ENCODE assay signal across 26 mouse cellular contexts in genomic region chr14:51310583-51310982, GRCm38 (mm10). TPM values are rescaled to one million over a fixed set of nuclear protein-coding genes. Genes with fewer than 3 reads are reported as not detected.
"Had no signal": no experiment of that assay in that cellular context is flagged by ENCODE, and none has a peak within 500 bp of the region (broad histone marks: within the 10 kb centered on the region; RNA-seq: fewer than 3 reads in every experiment).

No protein-coding gene starts in this region.

- H3K27me3 ChIP-seq: limb, embryonic 12.5 days; limb, embryonic 15.5 days; midbrain, embryonic 12.5 days; midbrain, embryonic 15.5 days; neural tube, embryonic 12.5 days; neural tube, embryonic 15.5 days had no signal

- H3K4me3 ChIP-seq: limb, embryonic 12.5 days; limb, embryonic 15.5 days; midbrain, embryonic 12.5 days; midbrain, embryonic 15.5 days; neural tube, embryonic 12.5 days; neural tube, embryonic 15.5 days had no signal

- DNase-seq: left cerebral cortex, postnatal 4 days; liver, postnatal 0 days; lung, embryonic 14.5 days; right cerebral cortex, adult 18-20 months; right cerebral cortex, postnatal 14 days; right cerebral cortex, postnatal 4 days; thymus, adult 2 months; thymus, postnatal 14 days; thymus, postnatal 4 days had no signal

- H3K27ac ChIP-seq: limb, embryonic 12.5 days; limb, embryonic 15.5 days; liver, embryonic 14.5 days; macrophage; midbrain, embryonic 12.5 days; midbrain, embryonic 15.5 days; neural tube, embryonic 12.5 days; neural tube, embryonic 15.5 days; stomach, postnatal 0 days had no signal

- H3K4me1 ChIP-seq: limb, embryonic 12.5 days; limb, embryonic 15.5 days; midbrain, embryonic 12.5 days; midbrain, embryonic 15.5 days; neural tube, embryonic 12.5 days; neural tube, embryonic 15.5 days had no signal

- H3K9me3 ChIP-seq: limb, embryonic 12.5 days; limb, embryonic 15.5 days; midbrain, embryonic 12.5 days; midbrain, embryonic 15.5 days; neural tube, embryonic 12.5 days; neural tube, embryonic 15.5 days had no signal

- H3K36me3 ChIP-seq: limb, embryonic 12.5 days; limb, embryonic 15.5 days; midbrain, embryonic 12.5 days; midbrain, embryonic 15.5 days; neural tube, embryonic 12.5 days; neural tube, embryonic 15.5 days had no signal

RNA-seq across cellular contexts. Expression of gene Gm7247, which starts 51.0 kb away (rescaled TPM):
- total RNA-seq: layer of hippocampus, adult 18-20 months; layer of hippocampus, postnatal 14 days; left cerebral cortex, adult 8-10 months; left cerebral cortex, postnatal 14 days; left cerebral cortex, postnatal 4 days; megakaryocyte, adult 5-6 weeks had no signal
- polyA plus RNA-seq: limb, embryonic 12.5 days; limb, embryonic 15.5 days; liver, embryonic 11.5 days; liver, embryonic 14.5 days; liver, postnatal 0 days; lung, embryonic 14.5 days; lung, postnatal 0 days; macrophage; midbrain, embryonic 12.5 days; midbrain, embryonic 15.5 days; neural tube, embryonic 12.5 days; neural tube, embryonic 15.5 days; stomach, embryonic 14.5 days; stomach, postnatal 0 days; thymus, adult 2 months had no signal

RNA-seq across cellular contexts. Expression of gene Rnase2a, which starts 54.7 kb away (rescaled TPM):
- total RNA-seq: layer of hippocampus, adult 18-20 months; layer of hippocampus, postnatal 14 days; left cerebral cortex, adult 8-10 months; left cerebral cortex, postnatal 14 days; left cerebral cortex, postnatal 4 days had no signal
- polyA plus RNA-seq: limb, embryonic 12.5 days; limb, embryonic 15.5 days; liver, embryonic 11.5 days; liver, embryonic 14.5 days; liver, postnatal 0 days; lung, embryonic 14.5 days; lung, postnatal 0 days; macrophage; midbrain, embryonic 12.5 days; midbrain, embryonic 15.5 days; neural tube, embryonic 12.5 days; neural tube, embryonic 15.5 days; stomach, embryonic 14.5 days; stomach, postnatal 0 days had no signal
